Mouse (Mus musculus) cerebellum, adult 8-10 months (tissue): ENCODE measurements around the gene Slco3a1.

Experiments used
- DNase-seq: peaks from one replicate; pipeline ENCODE4 v3.0.0; 2022

Slco3a1 gene

GRCm38 (mm10) chr7:74376397-74377044 is 178.1 kb downstream of the Slco3a1 start:
- no peak for DNase-seq

GRCm38 (mm10) chr7:74375174-74375957 is 179.2 kb downstream of the Slco3a1 start:
- DNase-seq: no peak

GRCm38 (mm10) chr7:74373056-74373455 is 181.5 kb downstream of the Slco3a1 start:
- DNase-seq: no peak

- DNase-seq: no peak
Observed at GRCm38 (mm10) chr7:74372141-74372582, 182.4 kb downstream of the Slco3a1 start.

- DNase-seq: no peak
Observed at GRCm38 (mm10) chr7:74371656-74372055, 182.9 kb downstream of the Slco3a1 start.

- DNase-seq: peak; percentile 61
Observed at GRCm38 (mm10) chr7:74371208-74371607, 183.4 kb downstream of the Slco3a1 start.

GRCm38 (mm10) chr7:74369657-74370056 is 184.9 kb downstream of the Slco3a1 start:
- no peak for DNase-seq

- no peak for DNase-seq
Observed at GRCm38 (mm10) chr7:74368256-74368980, 186.2 kb downstream of the Slco3a1 start.

GRCm38 (mm10) chr7:74367350-74367749 is 187.2 kb downstream of the Slco3a1 start:
- peak; percentile 71 for DNase-seq

- no peak for DNase-seq
Observed at GRCm38 (mm10) chr7:74365623-74366022, 189.0 kb downstream of the Slco3a1 start.

GRCm38 (mm10) chr7:74364956-74365355 is 189.6 kb downstream of the Slco3a1 start:
- DNase-seq: no peak

- DNase-seq: no peak
Observed at GRCm38 (mm10) chr7:74363440-74363839, 191.1 kb downstream of the Slco3a1 start.

GRCm38 (mm10) chr7:74361677-74362076 is 192.9 kb downstream of the Slco3a1 start:
- no peak for DNase-seq

- no peak for DNase-seq
Observed at GRCm38 (mm10) chr7:74357027-74357426, 197.6 kb downstream of the Slco3a1 start.

GRCm38 (mm10) chr7:74354527-74355256 is 199.9 kb downstream of the Slco3a1 start:
- no peak for DNase-seq

- no peak for DNase-seq
Observed at GRCm38 (mm10) chr7:74353707-74354468, 200.7 kb downstream of the Slco3a1 start.

- DNase-seq: no peak
Observed at GRCm38 (mm10) chr7:74353240-74353639, 201.3 kb downstream of the Slco3a1 start.

- DNase-seq: no peak
Observed at GRCm38 (mm10) chr7:74348318-74348890, 206.2 kb downstream of the Slco3a1 start.

- no peak for DNase-seq
Observed at GRCm38 (mm10) chr7:74347026-74347425, 207.6 kb downstream of the Slco3a1 start.

GRCm38 (mm10) chr7:74346451-74346850 is 208.1 kb downstream of the Slco3a1 start:
- DNase-seq: no peak

- no peak for DNase-seq
Observed at GRCm38 (mm10) chr7:74341149-74341805, 213.3 kb downstream of the Slco3a1 start.
